Mouse (Mus musculus) kidney, embryonic 14.5 days (tissue): Measurements from ENCODE around the gene Dpt. TPM values are rescaled to one million over a fixed set of nuclear protein-coding genes. Genes with fewer than 3 reads are reported as not detected.

Experiments
- ATAC-seq: fragments of 200-750 bp; cut with Nextera tagmentation; 2 replicates; pipeline ENCODE4 v1.8.0; 2017; ENCODE audit warnings: moderate number of reproducible peaks, mild to moderate bottlenecking, moderate TSS enrichment, moderate library complexity; ENCODE audit not compliant: low FRiP score, low TSS enrichment
- H3K27ac ChIP-seq: fragments of 300-500 bp; sonication (generic); 2 replicates; pipeline ENCODE4 v1.5.1; 2014; ENCODE audit warnings: low read depth, mild to moderate bottlenecking, low read length, moderate library complexity, mixed read lengths
- H3K27me3 ChIP-seq: fragments of 300-500 bp; sonication (generic); 2 replicates; pipeline ENCODE4 v1.6.1; 2014; ENCODE audit warnings: mild to moderate bottlenecking, low read length; ENCODE audit not compliant: control insufficient read depth, insufficient read depth
- H3K36me3 ChIP-seq: fragments of 300-500 bp; sonication (generic); 2 replicates; pipeline ENCODE4 v1.6.1; 2014; ENCODE audit warnings: low read length, mixed read lengths; ENCODE audit not compliant: control insufficient read depth, insufficient read depth
- H3K4me1 ChIP-seq: fragments of 300-500 bp; sonication (generic); 2 replicates; pipeline ENCODE4 v1.6.1; 2014; ENCODE audit warnings: low read length, mixed read lengths; ENCODE audit not compliant: control insufficient read depth, insufficient read depth
- H3K4me2 ChIP-seq: fragments of 300-500 bp; sonication (generic); replicated peaks from 2 replicates; pipeline ENCODE4 v1.6.1; 2014; ENCODE audit warnings: low read depth, mild to moderate bottlenecking, low read length
- H3K4me3 ChIP-seq: fragments of 300-500 bp; sonication (generic); 2 replicates; pipeline ENCODE4 v1.5.1; 2014; ENCODE audit warnings: mild to moderate bottlenecking, low read length
- H3K9ac ChIP-seq: fragments of 300-500 bp; sonication (generic); 2 replicates; pipeline ENCODE4 v1.6.1; 2014; ENCODE audit warnings: low read depth, mild to moderate bottlenecking, low read length, moderate library complexity
- H3K9me3 ChIP-seq: fragments of 300-500 bp; sonication (generic); 2 replicates; pipeline ENCODE4 v1.6.1; 2016; ENCODE audit warnings: low read length; ENCODE audit not compliant: control insufficient read depth
- WGBS: fragments of 180-500 bp; shearing (Covaris S2); extraction: QIAGEN DNeasy Blood & Tissue Kit; methylation state at CpG from one replicate; pipeline ENCODE4 v1.1.7; 2014; 5-methylcytosine and 5-hydroxymethylcytosine counted together
- polyA plus RNA-seq: library from polyadenylated mRNA; unstranded; fragments of >200 nt; fragmentation: Nextera tagmentation; extraction: Ambion mirVana; gene quantifications from 2 replicates; pipeline ENCODE4 v1.2.1, GENCODE M21; 2014

Dpt gene
- polyA plus RNA-seq, 1 experiment from 2014 or later = not detected

- Histone ChIP-seq H3K27ac (no peak overlapping the region), H3K27me3 (no peaks in the 10 kb centered on the region), H3K4me1 (no peaks in the 10 kb centered on the region), H3K9ac (no peak overlapping the region), H3K4me3 (no peak overlapping the region), H3K4me2 (no peak overlapping the region), H3K36me3 (no peaks in the 10 kb centered on the region), H3K9me3 (no peaks in the 10 kb centered on the region)
- 96% methylated on average over 3 of the region's 3 CpGs for WGBS
- ATAC-seq = no peak
Measured at GRCm38 (mm10) chr1:164864666-164865065, 68.2 kb downstream of the Dpt start.

GRCm38 (mm10) chr1:164870694-164871093 lies 74.2 kb downstream of the Dpt start:
- Histone ChIP-seq H3K4me2 (no peak overlapping the region), H3K4me3 (no peak overlapping the region), H3K9ac (no peak overlapping the region), H3K27me3 (no peaks in the 10 kb centered on the region), H3K27ac (no peak overlapping the region), H3K36me3 (no peaks in the 10 kb centered on the region), H3K9me3 (no peaks in the 10 kb centered on the region), H3K4me1 (no peaks in the 10 kb centered on the region)
- 67% methylated on average over 7 of the region's 7 CpGs for WGBS
- no peak for ATAC-seq

Other genes with a start within 250 kb of the Dpt start
- not detected in 2 replicates for gene Xcl1, start 138.9 kb downstream of the Dpt start, polyA plus RNA-seq